Mouse (Mus musculus) left cerebral cortex, adult 18-20 months (tissue): Measurements from ENCODE around the gene Agpat2. TPM values are rescaled to one million over a fixed set of nuclear protein-coding genes. Genes with fewer than 3 reads are reported as not detected.

Experiments used
- DNase-seq, 2 experiments: peaks; one replicate each; pipeline ENCODE4 v3.0.0; 2021 to 2022; ENCODE audit warnings: low spot score in 2 of 2, mixed read lengths in 1 of 2
- total RNA-seq, 2 experiments: library from RNA; stranded (reverse); gene quantifications; 2 replicates each; pipeline ENCODE4 v1.2.3; 2021

The Agpat2 gene
- total RNA-seq, 2 experiments from 2014 or later: 1.6 to 2.5 TPM

GRCm38 (mm10) chr2:26627921-26628739 is 23.9 kb upstream of the Agpat2 start, which contains the start of gene Fam69b:
Gene Fam69b, plus strand, starts transcription at chr2:26628457.
- DNase-seq: peak; percentile 87 to 92

- DNase-seq: no peak
Observed at GRCm38 (mm10) chr2:26626081-26626480, 21.9 kb upstream of the Agpat2 start.

DNA sequence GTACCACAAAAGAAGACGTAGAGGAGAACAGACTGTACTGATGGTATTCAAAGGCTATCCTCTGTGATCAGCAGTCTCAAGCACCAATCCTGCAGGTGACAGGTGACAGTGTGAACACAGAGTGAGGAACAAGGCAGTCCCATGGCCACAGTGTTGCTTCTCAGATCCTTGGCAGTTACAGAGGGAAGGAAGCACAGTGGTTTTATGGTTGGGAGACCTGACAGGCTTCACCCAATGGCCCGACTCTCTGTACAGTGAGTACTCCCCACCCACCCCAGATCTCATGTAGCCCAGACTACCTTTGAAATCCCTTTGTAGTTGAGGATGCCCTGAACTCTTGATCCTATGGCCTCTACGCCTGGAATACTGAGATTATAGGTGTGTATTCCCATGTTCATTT is 21.2 kb upstream of the Agpat2 start:
- DNase-seq: no peak

GRCm38 (mm10) chr2:26622984-26623383 is 18.8 kb upstream of the Agpat2 start:
- DNase-seq: no peak

GRCm38 (mm10) chr2:26621246-26621645 is 17.0 kb upstream of the Agpat2 start:
- no peak for DNase-seq

DNA sequence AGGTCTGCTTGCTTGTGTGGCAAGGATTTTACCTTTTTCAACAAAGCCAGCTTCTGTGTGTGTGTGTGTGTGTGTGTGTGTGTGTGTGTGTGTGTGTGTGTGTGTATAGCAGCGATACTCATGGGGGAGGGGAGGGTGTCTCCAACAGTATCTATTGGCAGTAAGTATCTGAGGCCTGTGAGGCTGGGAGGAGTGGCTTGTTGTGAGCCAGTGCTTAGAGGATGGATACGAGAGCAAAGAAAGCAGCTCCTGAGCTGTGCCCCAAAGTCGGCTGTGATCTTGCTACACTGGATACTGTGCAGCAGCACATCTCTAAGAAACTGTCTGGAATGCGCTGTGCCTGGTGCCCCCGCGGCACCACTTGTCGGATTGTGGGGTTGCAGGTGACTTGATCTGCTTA is 13.7 kb upstream of the Agpat2 start:
- DNase-seq: no peak

- no peak for DNase-seq
Observed at GRCm38 (mm10) chr2:26617331-26617730, 13.1 kb upstream of the Agpat2 start.

- no peak for DNase-seq
Observed at GRCm38 (mm10) chr2:26615459-26616124, 11.4 kb upstream of the Agpat2 start.

- DNase-seq: no peak
Observed at GRCm38 (mm10) chr2:26614903-26615302, 10.7 kb upstream of the Agpat2 start.

GRCm38 (mm10) chr2:26611896-26612295 is 7.7 kb upstream of the Agpat2 start:
- no peak for DNase-seq

- no peak for DNase-seq
Observed at GRCm38 (mm10) chr2:26611054-26611453, 6.8 kb upstream of the Agpat2 start.

DNA sequence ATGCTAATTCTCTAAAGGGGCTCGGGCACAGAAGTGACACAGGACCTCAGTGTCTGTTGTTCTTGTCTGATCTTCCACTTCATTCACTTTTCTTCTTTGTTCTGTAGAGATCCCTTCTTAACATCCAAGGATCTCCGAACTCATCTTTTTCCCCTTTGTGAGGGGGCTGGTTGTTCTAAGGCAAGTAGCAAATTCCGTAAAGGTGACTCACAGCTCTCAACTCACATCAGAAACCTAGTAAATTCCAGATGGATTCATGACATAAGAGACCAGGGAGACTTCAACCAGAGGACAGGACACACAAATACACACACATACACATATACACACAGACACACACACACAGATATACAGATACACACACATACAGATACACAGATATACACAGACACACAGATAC is 6.3 kb upstream of the Agpat2 start:
- DNase-seq: no peak

DNA sequence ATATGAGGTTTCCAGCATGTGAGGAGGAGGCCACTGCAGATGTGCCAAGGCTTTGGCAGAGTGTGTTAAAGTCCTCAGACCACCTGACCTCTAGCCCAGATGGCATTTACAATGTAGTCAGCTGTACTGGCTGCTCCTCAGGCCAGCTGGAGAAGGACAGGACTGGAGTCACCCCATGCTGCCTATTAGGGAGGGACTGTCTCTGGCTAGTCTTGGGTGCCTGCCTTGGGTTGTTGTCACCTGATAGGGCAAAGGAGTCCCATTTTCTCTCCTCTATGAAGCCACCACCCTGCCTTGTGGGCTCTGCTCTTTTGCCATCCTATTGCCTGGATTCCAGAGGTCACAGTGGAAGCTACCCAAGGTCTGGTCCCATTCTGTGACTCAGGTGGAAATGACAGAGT is 5.0 kb upstream of the Agpat2 start:
- no peak for DNase-seq

- DNase-seq: no peak
Observed at GRCm38 (mm10) chr2:26608781-26609180, 4.6 kb upstream of the Agpat2 start.

DNA sequence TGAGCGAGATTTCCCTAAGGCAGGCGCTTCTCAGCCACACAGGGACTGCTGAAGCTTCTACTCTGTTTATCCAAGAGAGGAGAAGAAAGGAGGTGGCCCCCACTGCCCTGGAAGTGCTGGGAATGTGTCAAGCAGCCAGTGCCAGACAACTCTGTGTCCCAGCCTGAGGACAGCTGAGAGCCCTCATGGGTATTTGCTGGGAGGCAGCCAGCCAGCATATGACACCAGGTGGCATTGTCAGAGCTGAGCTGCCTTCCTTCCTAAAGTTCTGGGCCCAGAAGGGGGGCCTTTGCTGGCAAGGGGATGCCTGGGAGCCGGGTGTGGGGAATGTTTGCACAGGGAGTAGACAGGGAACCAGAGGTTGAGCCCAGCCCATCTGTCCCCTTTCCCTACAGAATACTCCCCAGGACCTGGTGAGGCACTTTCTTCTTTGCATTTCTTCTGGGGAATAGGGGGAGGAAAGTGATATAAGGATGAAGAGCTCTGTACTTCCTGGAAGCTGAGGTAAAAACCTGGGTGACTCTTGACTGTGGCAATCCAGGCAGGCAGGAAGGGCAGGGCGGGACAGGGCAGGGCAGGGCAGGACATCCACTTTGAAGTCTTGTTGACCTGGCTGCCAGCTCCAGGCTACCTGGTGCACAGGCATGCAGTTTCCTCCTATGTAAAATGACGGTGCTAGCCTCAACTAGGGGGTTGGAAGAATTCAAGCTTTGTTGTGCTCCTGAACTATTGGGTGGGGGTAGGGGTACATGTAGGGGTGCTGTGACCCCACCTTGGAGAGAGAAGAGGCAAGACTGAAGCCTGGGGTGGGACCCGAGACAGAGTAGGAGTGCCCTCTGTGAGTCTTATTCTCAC is 3.1 kb upstream of the Agpat2 start:
- DNase-seq: no peak

- DNase-seq: no peak
Observed at GRCm38 (mm10) chr2:26606579-26606978, 2.4 kb upstream of the Agpat2 start.

GRCm38 (mm10) chr2:26605331-26605730 is 1.1 kb upstream of the Agpat2 start:
- DNase-seq: no peak

DNA sequence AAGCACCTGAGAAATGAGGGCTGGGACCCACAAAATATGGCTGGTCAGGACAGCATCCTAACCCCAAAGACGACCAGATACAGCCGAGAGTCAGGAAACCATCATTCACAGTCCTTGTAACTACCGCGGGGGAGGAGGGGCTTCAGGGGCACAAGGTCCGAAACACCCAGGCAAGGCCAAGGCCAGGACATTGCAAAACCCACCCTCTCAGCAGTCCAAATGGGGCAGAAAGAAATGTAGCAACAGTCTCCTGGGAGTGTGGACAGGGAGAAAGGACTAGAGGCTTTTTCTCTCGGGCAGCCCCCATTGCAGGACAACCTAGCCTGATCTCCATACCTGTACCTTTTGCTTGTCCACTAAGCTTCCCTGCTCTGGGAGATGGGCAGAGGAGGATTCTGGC is 1.1 kb downstream of the Agpat2 start:
- DNase-seq: no peak

- DNase-seq: no peak
Observed at GRCm38 (mm10) chr2:26602631-26603030, 1.6 kb downstream of the Agpat2 start.

DNA sequence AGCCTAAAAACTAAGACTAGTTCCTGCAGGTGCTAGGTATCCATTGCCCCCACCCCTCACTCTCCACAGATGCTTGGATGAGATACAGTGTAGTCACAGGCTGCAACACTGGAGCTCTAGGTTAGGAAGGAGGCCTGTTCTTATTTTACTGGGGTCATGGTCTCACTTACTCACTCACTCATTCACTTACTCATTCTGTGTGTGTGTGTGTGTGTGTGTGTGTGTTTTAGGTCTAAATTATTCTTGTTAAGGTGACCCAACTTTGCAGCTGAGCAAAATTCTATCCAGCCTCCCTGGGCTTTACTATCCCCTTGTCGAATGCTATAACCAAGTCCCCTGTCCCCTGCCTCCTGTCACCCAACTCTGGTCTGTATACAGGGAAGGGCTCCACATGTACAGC is 2.6 kb downstream of the Agpat2 start:
- DNase-seq: no peak

- no peak for DNase-seq
Observed at GRCm38 (mm10) chr2:26600664-26601063, 3.6 kb downstream of the Agpat2 start.

DNA sequence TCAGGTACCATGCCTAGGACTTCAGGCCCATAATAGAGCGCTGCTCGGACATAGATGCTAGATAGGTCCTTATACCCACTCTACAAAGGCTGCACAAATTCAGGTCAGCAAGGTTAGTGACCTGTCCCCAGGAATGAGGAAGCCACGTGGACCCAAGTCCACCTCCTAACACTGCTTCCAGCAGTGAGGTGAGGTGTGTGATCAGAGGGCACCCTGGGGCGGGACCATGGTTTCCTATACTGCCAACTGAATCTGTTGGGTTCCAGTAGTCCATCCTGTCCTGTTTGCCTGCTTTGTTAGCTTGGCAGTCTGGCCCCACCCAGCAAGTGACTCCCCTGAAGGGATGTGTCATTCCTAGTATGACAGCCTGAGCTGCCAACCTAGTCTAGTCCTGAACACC is 4.3 kb downstream of the Agpat2 start:
- DNase-seq: no peak
